Mouse (Mus musculus): ENCODE results near the gene Ppara. TPM values are rescaled to one million over a fixed set of nuclear protein-coding genes. Genes with fewer than 3 reads are reported as not detected.
A peak's percentile ranks its signal among the peaks of the same experiment; 100 is the strongest.

The Ppara gene
- 1.3 and 4.4 TPM in 2 replicates for polyA plus RNA-seq (2012; rRNA removed)
- 6.9 and 8.0 TPM in 2 replicates for polyA plus RNA-seq (2014; fragmentation: Nextera tagmentation; extraction: Ambion mirVana)

DNA sequence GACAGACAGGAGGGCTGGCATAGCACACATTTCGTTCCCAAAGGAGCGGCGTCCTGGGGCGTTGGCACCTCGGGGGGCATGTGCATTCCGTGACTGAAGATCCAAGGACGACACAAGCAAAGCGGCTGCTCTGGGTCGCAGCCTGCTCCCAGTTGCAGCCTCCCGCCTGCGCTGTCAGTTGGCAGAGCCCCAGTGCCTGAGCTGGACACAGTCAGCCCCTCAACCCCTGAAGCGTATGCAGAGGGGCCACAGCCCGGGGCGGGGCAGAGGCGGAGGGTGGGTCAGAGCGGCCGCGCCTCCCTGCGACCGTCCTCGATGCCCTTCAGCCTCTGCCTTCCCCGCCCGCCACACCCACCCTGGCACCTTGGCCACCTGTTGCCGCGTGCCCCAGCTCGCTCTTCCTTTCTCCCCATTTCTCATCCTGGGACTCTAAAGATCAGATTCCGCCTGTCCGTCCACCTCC is at the start of gene Ppara:
Gene Ppara, plus strand, starts transcription at position 413 of the 463 bp plus-strand sequence.
- Histone ChIP-seq H3K4me2 (ENCODE audit: low read depth) (peak within 1 kb of the TSS; percentile 52), H3K27ac (no peak within 1 kb of the TSS), H3K9me3 (ENCODE audit: control insufficient read depth, low read length) (no peaks in the 10 kb centered on the region), H3K36me3 (replicated peaks; ENCODE audit: control insufficient read depth, insufficient read depth, low read depth) (no peaks in the 10 kb centered on the region), H3K4me1 (replicated peaks; ENCODE audit: control insufficient read depth in 2 of 2, insufficient read depth in 2 of 2, low read length in 1 of 2) (peaks cover 0 to 13% of the 10 kb centered on the region in 2 experiments; a peak in 2 of 4 replicates), H3K27me3 (ENCODE audit: control insufficient read depth, insufficient read depth, low read length) (peaks cover 29% of the 10 kb centered on the region), H3K9ac (replicated peaks) (no peak within 1 kb of the TSS), H3K4me3 (ENCODE audit: insufficient read depth in 1 of 2, low read depth in 2 of 2, low read length in 2 of 2) (peak within 1 kb of the TSS; percentile 46 to 52)
- ATAC-seq (ENCODE audit: insufficient read depth) (peak; percentile 19), DNase-seq (ENCODE audit: low read depth in 3 of 3, low spot score in 3 of 3) (no peak)
- WGBS (ENCODE audit: insufficient replicate concordance): 7% methylated on average over 26 of the region's 28 CpGs
- no peak for TF ChIP-seq EP300 (IDR thresholded peaks at IDR 0.05; ENCODE audit: low read depth)
- no peak for TF ChIP-seq CTCF (IDR thresholded peaks at IDR 0.05; ENCODE audit: low read depth)

DNA sequence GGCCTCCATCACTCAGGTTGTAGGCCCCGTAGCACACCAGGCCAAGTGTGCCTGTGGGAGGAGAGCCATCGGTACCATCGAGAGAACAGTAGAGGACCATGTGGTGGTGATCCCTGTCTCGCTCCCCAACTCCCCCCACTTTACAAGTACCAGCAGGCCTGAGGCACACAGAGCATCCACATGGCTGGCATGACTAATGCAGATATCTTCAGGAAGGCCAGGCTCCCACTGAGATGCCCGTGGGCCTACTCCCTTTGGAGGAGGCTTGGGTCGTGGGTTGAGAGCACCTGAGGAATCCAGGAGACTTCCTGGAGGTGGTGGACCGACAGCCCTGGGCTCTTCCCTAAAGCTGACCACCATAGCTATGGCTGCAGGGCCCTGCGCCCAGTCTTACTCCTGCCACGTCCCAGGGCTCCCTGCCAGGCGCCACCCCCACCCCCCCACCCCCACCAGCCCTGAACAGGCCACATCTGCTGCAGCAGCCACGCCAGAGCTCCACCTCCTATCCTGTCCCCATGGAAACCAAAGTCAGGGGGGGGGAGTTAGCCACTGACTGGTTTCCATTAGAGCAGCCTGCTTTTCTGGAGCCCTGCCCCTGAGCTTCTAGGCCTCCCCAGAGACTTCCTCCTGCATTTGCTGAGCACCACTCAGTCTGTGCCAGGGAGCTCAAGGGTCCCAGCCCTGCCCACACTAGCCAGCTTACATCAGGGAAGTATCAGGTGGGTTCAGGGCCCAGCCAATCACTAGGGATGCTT is 48.0 kb upstream of the Ppara start:
- WGBS (ENCODE audit: insufficient replicate concordance): 62% methylated on average over 11 of the region's 11 CpGs
- DNase-seq (ENCODE audit: low read depth in 3 of 3, low spot score in 3 of 3): no peak

DNA sequence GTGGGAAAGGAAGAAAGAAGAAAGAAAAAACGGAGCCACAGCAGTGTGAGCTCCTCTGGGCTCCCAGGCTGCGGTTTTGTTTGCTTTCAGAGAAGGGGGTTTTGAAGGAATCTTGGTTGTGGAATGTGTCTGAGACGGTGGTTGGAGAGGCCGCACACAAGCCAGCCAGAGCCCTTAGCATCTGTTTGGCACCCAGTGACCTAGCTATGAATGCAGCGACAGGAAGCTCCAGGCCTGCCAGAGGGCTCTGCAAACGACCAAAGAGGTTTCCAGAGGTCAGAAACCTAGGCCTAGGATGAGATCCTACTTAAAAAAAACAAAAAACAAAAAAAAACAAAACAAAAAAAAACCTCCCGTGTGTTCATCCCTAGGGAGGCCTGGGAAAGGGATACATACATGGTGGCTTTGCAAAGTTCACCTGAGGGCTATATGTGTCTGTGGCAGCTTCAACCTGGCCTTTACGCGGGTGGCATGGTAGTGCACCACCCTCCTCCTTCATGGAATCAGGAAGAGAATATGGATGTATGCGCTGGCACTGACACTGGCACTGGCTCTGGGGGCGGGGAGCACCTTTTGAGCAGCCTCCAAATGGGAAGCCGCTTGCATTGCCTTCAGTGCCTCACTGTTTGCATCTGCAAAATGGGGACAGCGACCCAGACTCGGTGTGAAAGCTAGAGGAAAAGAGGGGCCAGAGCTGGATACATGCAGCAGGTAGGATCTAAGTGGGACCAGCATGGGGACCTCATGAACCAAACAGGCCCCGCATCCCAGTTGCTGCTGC is 47.0 kb upstream of the Ppara start:
- Histone ChIP-seq H3K27ac (no peak overlapping the region), H3K36me3 (replicated peaks; ENCODE audit: control insufficient read depth, insufficient read depth, low read depth) (no peaks in the 10 kb centered on the region), H3K4me2 (ENCODE audit: low read depth) (no peak overlapping the region), H3K4me3 (ENCODE audit: insufficient read depth in 1 of 2, low read depth in 2 of 2, low read length in 2 of 2) (no peak overlapping the region), H3K9ac (replicated peaks) (no peak overlapping the region), H3K4me1 (replicated peaks; ENCODE audit: control insufficient read depth in 2 of 2, insufficient read depth in 2 of 2, low read length in 1 of 2) (no peaks in the 10 kb centered on the region), H3K9me3 (ENCODE audit: control insufficient read depth, low read length) (no peaks in the 10 kb centered on the region), H3K27me3 (ENCODE audit: control insufficient read depth, insufficient read depth, low read length) (no peaks in the 10 kb centered on the region)
- TF ChIP-seq EP300 (IDR thresholded peaks at IDR 0.05; ENCODE audit: low read depth) (no peak), CTCF (IDR thresholded peaks at IDR 0.05; ENCODE audit: low read depth) (no peak)
- ATAC-seq (ENCODE audit: insufficient read depth) (no peak), DNase-seq (ENCODE audit: low read depth in 3 of 3, low spot score in 3 of 3) (no peak)
- 65% methylated on average over 15 of the region's 15 CpGs for WGBS (ENCODE audit: insufficient replicate concordance)

More for the DNA sequence above, 48.0 kb upstream of the Ppara start:
- TF ChIP-seq EP300 (IDR thresholded peaks at IDR 0.05; ENCODE audit: low read depth): no peak
- Histone ChIP-seq H3K4me3 (ENCODE audit: insufficient read depth in 1 of 2, low read depth in 2 of 2, low read length in 2 of 2) (no peak overlapping the region), H3K36me3 (replicated peaks; ENCODE audit: control insufficient read depth, insufficient read depth, low read depth) (no peaks in the 10 kb centered on the region), H3K9me3 (ENCODE audit: control insufficient read depth, low read length) (no peaks in the 10 kb centered on the region), H3K4me2 (ENCODE audit: low read depth) (no peak overlapping the region), H3K27ac (no peak overlapping the region), H3K27me3 (ENCODE audit: control insufficient read depth, insufficient read depth, low read length) (no peaks in the 10 kb centered on the region), H3K4me1 (replicated peaks; ENCODE audit: control insufficient read depth in 2 of 2, insufficient read depth in 2 of 2, low read length in 1 of 2) (no peaks in the 10 kb centered on the region), H3K9ac (replicated peaks) (no peak overlapping the region)
- ATAC-seq (ENCODE audit: insufficient read depth): no peak

DNA sequence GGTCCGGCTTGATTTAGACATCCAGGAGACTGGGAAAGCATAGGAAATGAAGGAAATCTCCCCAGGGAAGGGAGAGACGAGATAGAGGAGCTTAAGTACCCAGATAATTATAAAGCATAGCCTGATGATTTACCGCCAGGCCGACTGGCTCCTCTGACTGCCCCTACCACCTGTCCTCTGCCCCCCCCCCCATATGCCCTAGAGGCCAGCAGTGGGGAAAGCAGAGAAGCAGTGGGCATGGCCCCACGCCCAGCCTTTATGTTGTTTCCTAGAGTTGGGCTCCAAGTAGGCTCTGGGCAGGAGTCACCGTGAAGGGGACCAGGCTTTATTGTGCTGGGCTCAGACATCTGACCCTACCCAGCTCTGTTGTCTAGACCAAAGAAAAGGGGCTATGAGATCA is 46.0 kb upstream of the Ppara start:
- Histone ChIP-seq H3K9me3 (ENCODE audit: control insufficient read depth, low read length) (no peaks in the 10 kb centered on the region), H3K36me3 (replicated peaks; ENCODE audit: control insufficient read depth, insufficient read depth, low read depth) (no peaks in the 10 kb centered on the region), H3K4me2 (ENCODE audit: low read depth) (no peak overlapping the region), H3K4me1 (replicated peaks; ENCODE audit: control insufficient read depth in 2 of 2, insufficient read depth in 2 of 2, low read length in 1 of 2) (no peaks in the 10 kb centered on the region), H3K4me3 (ENCODE audit: insufficient read depth in 1 of 2, low read depth in 2 of 2, low read length in 2 of 2) (no peak overlapping the region), H3K9ac (replicated peaks) (no peak overlapping the region), H3K27me3 (ENCODE audit: control insufficient read depth, insufficient read depth, low read length) (no peaks in the 10 kb centered on the region), H3K27ac (no peak overlapping the region)
- TF ChIP-seq EP300 (IDR thresholded peaks at IDR 0.05; ENCODE audit: low read depth): no peak
- no peak for TF ChIP-seq CTCF (IDR thresholded peaks at IDR 0.05; ENCODE audit: low read depth)
- ATAC-seq (ENCODE audit: insufficient read depth) (no peak), DNase-seq (ENCODE audit: low read depth in 3 of 3, low spot score in 3 of 3) (no peak)
- WGBS (ENCODE audit: insufficient replicate concordance): 68% methylated on average over 6 of the region's 6 CpGs

DNA sequence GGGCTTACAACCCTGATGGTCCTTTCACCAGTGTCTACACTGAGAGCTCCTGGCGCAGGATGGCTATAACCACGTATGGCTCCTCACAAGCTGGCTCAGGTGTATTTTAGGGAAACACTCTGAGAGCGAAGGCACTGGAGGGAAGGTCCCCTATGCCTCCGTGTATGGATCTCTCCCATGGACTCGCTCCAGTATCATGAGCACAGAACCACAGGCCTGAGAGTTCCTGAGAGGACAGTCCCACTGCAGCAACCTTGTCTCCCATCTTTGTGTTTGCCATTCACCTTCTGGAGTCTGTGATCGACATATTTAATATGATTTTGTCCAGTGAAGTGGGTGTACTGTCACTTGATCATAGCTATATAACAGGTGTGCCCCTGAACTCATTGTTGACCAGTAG is 45.3 kb upstream of the Ppara start:
- H3K4me3 ChIP-seq (ENCODE audit: insufficient read depth in 1 of 2, low read depth in 2 of 2, low read length in 2 of 2): no peak overlapping the region
- DNase-seq (ENCODE audit: low read depth in 3 of 3, low spot score in 3 of 3): no peak
- 69% methylated on average over 6 of the region's 6 CpGs for WGBS (ENCODE audit: insufficient replicate concordance)
- H3K27ac ChIP-seq: no peak overlapping the region
- H3K9ac ChIP-seq (replicated peaks): no peak overlapping the region
- no peaks in the 10 kb centered on the region for H3K27me3 ChIP-seq (ENCODE audit: control insufficient read depth, insufficient read depth, low read length)
- H3K4me2 ChIP-seq (ENCODE audit: low read depth): no peak overlapping the region
- TF ChIP-seq EP300 (IDR thresholded peaks at IDR 0.05; ENCODE audit: low read depth) (no peak), CTCF (IDR thresholded peaks at IDR 0.05; ENCODE audit: low read depth) (no peak)
- H3K4me1 ChIP-seq (replicated peaks; ENCODE audit: control insufficient read depth in 2 of 2, insufficient read depth in 2 of 2, low read length in 1 of 2): no peaks in the 10 kb centered on the region
- no peaks in the 10 kb centered on the region for H3K9me3 ChIP-seq (ENCODE audit: control insufficient read depth, low read length)
- ATAC-seq (ENCODE audit: insufficient read depth): no peak
- H3K36me3 ChIP-seq (replicated peaks; ENCODE audit: control insufficient read depth, insufficient read depth, low read depth): no peaks in the 10 kb centered on the region

Measured in liver, embryonic 14.5 days (tissue).